Mouse (Mus musculus): ENCODE measurements around the gene Frmd6.

DNA sequence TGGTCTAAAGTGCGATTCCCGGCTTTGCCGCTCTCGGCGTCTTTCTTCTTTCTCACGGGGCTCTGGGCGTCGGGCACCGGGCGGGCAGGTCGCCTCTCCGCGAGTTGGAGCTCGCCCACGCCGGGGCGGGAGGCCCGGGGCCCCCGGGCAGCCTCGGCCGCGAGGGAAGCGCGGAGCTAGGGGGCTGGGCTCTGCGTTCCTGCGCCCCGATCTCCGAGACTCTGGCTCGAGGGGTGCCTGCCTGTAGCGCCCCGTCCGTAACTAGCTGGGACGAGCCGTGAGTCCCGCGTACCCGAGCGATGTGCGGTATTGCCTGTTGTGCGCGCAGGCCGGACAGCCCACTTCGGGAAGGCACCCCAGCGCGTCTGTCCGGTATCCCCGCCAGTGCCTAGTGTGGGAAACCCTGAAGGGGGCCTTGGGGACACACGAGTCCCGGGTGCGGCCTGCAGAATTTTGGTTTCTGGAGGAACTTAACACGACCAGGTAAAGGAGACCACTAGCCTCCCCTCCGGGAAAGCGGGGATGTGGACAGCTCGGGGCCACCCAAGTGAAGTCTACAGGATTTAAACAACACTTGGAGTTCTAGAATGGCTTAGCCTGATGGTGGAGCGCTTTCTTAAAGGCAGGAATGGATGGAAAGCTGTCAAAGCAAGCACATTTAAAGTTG lies 470 bp downstream of the Frmd6 start:
- TF ChIP-seq CTCF (IDR thresholded peaks at IDR 0.05; ENCODE audit: control insufficient read depth, insufficient read depth, low read length) = no peak
- TF ChIP-seq POLR2A (IDR thresholded peaks at IDR 0.05; ENCODE audit: borderline replicate concordance, control insufficient read depth, low read depth, low read length) = no peak

Data from bone marrow, adult 2 months (tissue).